Mouse (Mus musculus) cerebellum, postnatal 10 days (tissue): ENCODE results near the gene Tepp.

Experiments used
- DNase-seq, 2 experiments: peaks; one replicate each; pipeline ENCODE4 v3.0.0; 2021; ENCODE audit warnings: mixed read lengths in 2 of 2

The Tepp gene

GRCm38 (mm10) chr8:95369581-95370326, 59.4 kb downstream of the Tepp start:
- no peak for DNase-seq

- no peak for DNase-seq
Measured at GRCm38 (mm10) chr8:95373389-95374002, 63.1 kb downstream of the Tepp start.

DNA sequence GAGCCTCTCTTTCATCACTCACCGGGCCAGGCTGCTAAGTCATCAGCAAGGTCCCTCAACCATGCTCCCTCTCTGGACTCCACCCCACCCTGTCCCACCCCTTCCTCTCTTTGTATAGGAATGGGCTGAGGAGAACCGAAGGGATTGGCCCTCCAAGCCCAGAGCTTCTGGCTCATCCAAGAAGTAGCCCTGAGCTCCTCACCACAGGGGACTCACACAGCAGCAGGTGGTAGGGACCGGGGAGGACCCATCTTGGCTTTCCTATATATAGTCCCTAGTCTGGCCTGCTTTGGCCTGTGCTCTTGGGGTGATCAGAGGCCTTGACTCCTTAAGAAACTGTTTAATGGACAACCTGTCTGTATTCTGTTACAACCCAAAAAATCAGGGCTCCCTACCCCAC, 64.1 kb downstream of the Tepp start:
- DNase-seq, result no peak

DNA sequence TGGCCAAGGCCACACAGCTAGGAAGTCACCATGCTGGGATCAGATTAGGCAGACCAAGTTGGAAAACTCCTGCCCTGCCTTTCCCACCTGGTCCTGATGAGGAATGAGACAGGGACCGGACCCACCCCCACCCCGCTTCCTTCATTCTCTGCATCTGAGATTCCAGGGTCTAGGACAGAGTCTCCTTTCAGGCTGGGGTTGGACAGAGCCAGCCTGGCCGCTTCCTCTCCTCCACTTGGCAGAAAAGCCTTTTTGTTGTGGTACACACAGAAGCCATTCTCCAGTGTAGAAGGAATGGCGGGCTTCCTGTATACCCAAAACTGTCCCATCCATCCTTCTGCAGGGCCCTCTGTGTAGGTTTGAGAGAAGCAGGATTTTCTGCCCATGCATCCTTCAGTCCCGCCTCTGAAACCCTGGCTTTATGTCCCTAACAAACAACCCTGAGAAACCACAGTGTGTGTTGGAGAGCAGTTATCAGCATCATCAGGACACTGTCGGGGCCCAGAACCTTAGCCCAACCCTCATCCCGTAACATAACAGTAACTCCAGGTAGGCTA, 65.1 kb downstream of the Tepp start:
- DNase-seq, result no peak
